Mouse (Mus musculus): ENCODE measurements around the gene Gm11983.
"Not testable (repeated sequence)": the region's sequence is repeated elsewhere in the genome, so short reads cannot be mapped to it uniquely, and the experiment has no call there.

DNA sequence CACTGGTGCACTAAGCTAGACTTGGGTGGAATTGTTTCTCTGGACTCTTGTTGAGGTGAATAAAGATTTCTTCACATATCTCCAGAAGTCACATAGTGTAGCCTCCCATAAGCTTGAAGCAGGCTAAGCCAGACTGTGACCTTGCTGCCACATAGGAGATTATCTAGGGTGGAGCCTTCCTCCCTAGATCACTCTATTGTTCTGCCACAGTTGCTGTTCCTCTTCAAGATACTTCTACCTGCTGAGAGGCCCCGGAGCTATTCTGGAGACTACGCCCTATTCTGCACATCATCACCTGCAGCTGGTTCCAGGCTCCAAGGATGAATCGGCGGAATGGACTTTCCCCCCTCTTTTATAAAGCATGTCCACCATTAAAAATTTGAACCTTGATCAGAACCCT is 45.6 kb upstream of the Gm11983 start:
- TF ChIP-seq HCFC1 (IDR thresholded peaks at IDR 0.05; ENCODE audit: borderline replicate concordance, insufficient read depth, low read length); CHD2 (IDR thresholded peaks at IDR 0.05; ENCODE audit: low read depth, low read length); ZNF384 (IDR thresholded peaks at IDR 0.05; ENCODE audit: low read depth, low read length): not testable (repeated sequence)
- TF ChIP-seq MAFK (IDR thresholded peaks at IDR 0.05; ENCODE audit: insufficient read depth, low read depth, low read length) = 0 out of 2 replicates have a peak, but pooled peaks have one; percentile 12

Data from ES-E14 (cell line).